Mouse (Mus musculus) intestine, postnatal 0 days (tissue): ENCODE measurements around the gene Rcl1. TPM values are rescaled to one million over a fixed set of nuclear protein-coding genes. Genes with fewer than 3 reads are reported as not detected.

Experiments used
- ATAC-seq: fragments of 200-750 bp; cut with Nextera tagmentation; 2 replicates; pipeline ENCODE4 v1.8.0; 2017; ENCODE audit warnings: mild to moderate bottlenecking, moderate TSS enrichment, moderate library complexity
- H3K27ac ChIP-seq: fragments of 300-500 bp; sonication (generic); 2 replicates; pipeline ENCODE4 v1.5.1; 2014; ENCODE audit warnings: mild to moderate bottlenecking, low read depth, low read length, moderate library complexity
- H3K27me3 ChIP-seq: fragments of 300-500 bp; sonication (generic); replicated peaks from 2 replicates; pipeline ENCODE4 v1.6.1; 2014; ENCODE audit warnings: low read length, mixed read lengths; ENCODE audit not compliant: control insufficient read depth, insufficient read depth
- H3K36me3 ChIP-seq: fragments of 300-500 bp; sonication (generic); 2 replicates; pipeline ENCODE4 v1.6.1; 2014; ENCODE audit warnings: mild to moderate bottlenecking, moderate library complexity; ENCODE audit not compliant: control insufficient read depth, insufficient read depth
- H3K4me1 ChIP-seq: fragments of 300-500 bp; sonication (generic); replicated peaks from 2 replicates; pipeline ENCODE4 v1.6.1; 2014; ENCODE audit warnings: antibody characterized with exemption, low read length, mixed read lengths; ENCODE audit not compliant: control insufficient read depth, insufficient read depth
- H3K4me2 ChIP-seq: fragments of 300-500 bp; sonication (generic); replicated peaks from 2 replicates; pipeline ENCODE4 v1.6.1; 2014; ENCODE audit warnings: low read depth, mild to moderate bottlenecking, moderate library complexity
- H3K4me3 ChIP-seq: fragments of 300-500 bp; sonication (generic); 2 replicates; pipeline ENCODE4 v1.5.1; 2014; ENCODE audit warnings: low read depth, low read length
- H3K9ac ChIP-seq: fragments of 300-500 bp; sonication (generic); 2 replicates; pipeline ENCODE4 v1.6.1; 2014; ENCODE audit warnings: mild to moderate bottlenecking, low read depth, low read length
- H3K9me3 ChIP-seq: fragments of 300-500 bp; sonication (generic); 2 replicates; pipeline ENCODE4 v1.6.1; 2016; ENCODE audit warnings: mixed run types; ENCODE audit not compliant: control insufficient read depth
- CTCF ChIP-seq: sonication (generic); IDR thresholded peaks from 2 replicates; pipeline ENCODE4 v1.5.1; 2016; ENCODE audit warnings: low read depth, mild to moderate bottlenecking, control low read depth, antibody characterized with exemption, moderate library complexity
- WGBS: fragments of 180-500 bp; shearing (Covaris S2); extraction: QIAGEN DNeasy Blood & Tissue Kit; methylation state at CpG from one replicate; pipeline ENCODE4 v1.1.7; 2014; 5-methylcytosine and 5-hydroxymethylcytosine counted together
- polyA plus RNA-seq: library from polyadenylated mRNA; unstranded; fragments of >200 nt; fragmentation: Nextera tagmentation; extraction: Ambion mirVana; gene quantifications from 2 replicates; pipeline ENCODE4 v1.2.1, GENCODE M21; 2015

Gene Rcl1
- polyA plus RNA-seq, 1 experiment from 2014 or later: 17.4 TPM

- Histone ChIP-seq H3K4me3 (no peak overlapping the region), H3K27ac (no peak overlapping the region), H3K27me3 (no peaks in the 10 kb centered on the region), H3K9ac (no peak overlapping the region), H3K4me1 (0 out of 2 replicates have a peak, but pooled peaks cover 2% of the 10 kb centered on the region), H3K9me3 (no peaks in the 10 kb centered on the region), H3K36me3 (no peaks in the 10 kb centered on the region), H3K4me2 (no peak overlapping the region)
- TF ChIP-seq CTCF: no peak
- 94% methylated on average over 5 of the region's 5 CpGs for WGBS
- ATAC-seq: no peak
Observed at GRCm38 (mm10) chr19:29063009-29063408, 38.2 kb upstream of the Rcl1 start.

- Histone ChIP-seq H3K4me3 (no peak overlapping the region), H3K27ac (peak overlapping the region; percentile 71), H3K9me3 (no peaks in the 10 kb centered on the region), H3K9ac (no peak overlapping the region), H3K4me2 (peak overlapping the region; percentile 57), H3K4me1 (0 out of 2 replicates have a peak, but pooled peaks cover 2% of the 10 kb centered on the region), H3K36me3 (no peaks in the 10 kb centered on the region), H3K27me3 (no peaks in the 10 kb centered on the region)
- ATAC-seq: peak; percentile 59
- peak; percentile 98 for TF ChIP-seq CTCF
- WGBS: 15% methylated on average over 18 of the region's 18 CpGs
Observed at GRCm38 (mm10) chr19:29063577-29064363, 37.4 kb upstream of the Rcl1 start.

DNA sequence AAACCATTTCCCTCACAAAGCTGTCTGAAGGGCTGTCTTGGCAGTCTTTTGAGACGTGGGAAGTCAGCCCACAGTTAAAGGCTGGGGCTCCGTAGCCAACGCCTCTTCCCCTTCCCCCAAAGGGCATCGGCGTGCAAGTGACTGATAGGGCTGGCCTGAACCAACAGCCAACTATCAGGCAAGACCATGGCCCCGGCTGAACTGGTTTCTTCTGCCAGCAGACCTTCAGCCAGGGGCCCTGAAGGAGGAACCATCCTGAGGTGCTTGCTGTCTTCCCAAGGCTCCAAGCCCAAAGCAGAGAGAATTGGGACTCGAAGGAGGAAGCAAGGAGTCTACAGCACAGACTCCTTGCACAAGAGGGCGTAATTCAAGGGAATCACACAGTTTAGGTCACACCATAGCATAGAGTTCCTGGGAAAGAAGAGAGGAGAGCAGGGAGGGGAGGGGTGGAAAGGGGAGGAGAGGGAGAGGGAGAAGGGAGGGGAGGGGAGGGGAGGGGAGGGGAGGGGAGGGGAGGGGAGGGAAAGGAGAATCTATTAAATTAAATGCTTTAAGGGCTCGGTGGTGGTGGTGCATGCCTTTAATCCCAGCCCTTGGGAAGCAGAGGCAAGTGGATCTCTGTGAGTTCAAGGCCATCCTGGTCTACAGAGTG, 36.6 kb upstream of the Rcl1 start:
- Histone ChIP-seq H3K4me2 (peak overlapping the region; percentile 57), H3K9ac (no peak overlapping the region), H3K36me3 (no peaks in the 10 kb centered on the region), H3K27ac (peak overlapping the region; percentile 71), H3K4me3 (no peak overlapping the region), H3K9me3 (no peaks in the 10 kb centered on the region), H3K27me3 (no peaks in the 10 kb centered on the region), H3K4me1 (0 out of 2 replicates have a peak, but pooled peaks cover 2% of the 10 kb centered on the region)
- 51% methylated on average over 9 of the region's 9 CpGs for WGBS
- peak; percentile 40 for ATAC-seq
- 0 out of 2 replicates have a peak, but pooled peaks have one; percentile 11 for TF ChIP-seq CTCF

- H3K4me3 ChIP-seq: peak overlapping the region; percentile 23
- peak; percentile 47 for ATAC-seq
- H3K27me3 ChIP-seq: no peaks in the 10 kb centered on the region
- H3K9ac ChIP-seq: 0 out of 2 replicates have a peak overlapping the region, but pooled peaks have one; percentile 12
- peak overlapping the region; percentile 73 for H3K27ac ChIP-seq
- H3K9me3 ChIP-seq: no peaks in the 10 kb centered on the region
- 7% methylated on average over 11 of the region's 11 CpGs for WGBS
- H3K4me1 ChIP-seq: 0 out of 2 replicates have a peak, but pooled peaks cover 2% of the 10 kb centered on the region
- TF ChIP-seq CTCF: no peak
- peak overlapping the region; percentile 57 for H3K4me2 ChIP-seq
- no peaks in the 10 kb centered on the region for H3K36me3 ChIP-seq
Observed at GRCm38 (mm10) chr19:29066981-29067471, 34.1 kb upstream of the Rcl1 start.

- no peak overlapping the region for H3K4me3 ChIP-seq
Observed at GRCm38 (mm10) chr19:29069195-29069594, 32.0 kb upstream of the Rcl1 start.

GRCm38 (mm10) chr19:29074802-29075201, 26.4 kb upstream of the Rcl1 start:
- Histone ChIP-seq H3K4me1 (no peaks in the 10 kb centered on the region), H3K9ac (no peak overlapping the region)
- 72% methylated on average over 6 of the region's 6 CpGs for WGBS

More at GRCm38 (mm10) chr19:29069195-29069594, 32.0 kb upstream of the Rcl1 start:
- H3K9ac ChIP-seq: no peak overlapping the region
- 0 out of 2 replicates have a peak, but pooled peaks cover 2% of the 10 kb centered on the region for H3K4me1 ChIP-seq
- no peaks in the 10 kb centered on the region for H3K27me3 ChIP-seq
- H3K36me3 ChIP-seq: no peaks in the 10 kb centered on the region
- H3K27ac ChIP-seq: no peak overlapping the region
- no peak overlapping the region for H3K4me2 ChIP-seq
- ATAC-seq: no peak
- 60% methylated on average over 5 of the region's 5 CpGs for WGBS
- H3K9me3 ChIP-seq: no peaks in the 10 kb centered on the region
- no peak for TF ChIP-seq CTCF

More at GRCm38 (mm10) chr19:29074802-29075201, 26.4 kb upstream of the Rcl1 start:
- Histone ChIP-seq H3K27ac (no peak overlapping the region), H3K4me3 (no peak overlapping the region), H3K27me3 (no peaks in the 10 kb centered on the region), H3K4me2 (no peak overlapping the region), H3K9me3 (no peaks in the 10 kb centered on the region), H3K36me3 (no peaks in the 10 kb centered on the region)
- ATAC-seq: no peak
- no peak for TF ChIP-seq CTCF
